Mouse (Mus musculus): ENCODE data around the gene Mbtd1. TPM values are rescaled to one million over a fixed set of nuclear protein-coding genes. Genes with fewer than 3 reads are reported as not detected.

The Mbtd1 gene
- total and polyA plus RNA-seq, 3 experiments = 3.0 to 12.3 (median 10.8) TPM

DNA sequence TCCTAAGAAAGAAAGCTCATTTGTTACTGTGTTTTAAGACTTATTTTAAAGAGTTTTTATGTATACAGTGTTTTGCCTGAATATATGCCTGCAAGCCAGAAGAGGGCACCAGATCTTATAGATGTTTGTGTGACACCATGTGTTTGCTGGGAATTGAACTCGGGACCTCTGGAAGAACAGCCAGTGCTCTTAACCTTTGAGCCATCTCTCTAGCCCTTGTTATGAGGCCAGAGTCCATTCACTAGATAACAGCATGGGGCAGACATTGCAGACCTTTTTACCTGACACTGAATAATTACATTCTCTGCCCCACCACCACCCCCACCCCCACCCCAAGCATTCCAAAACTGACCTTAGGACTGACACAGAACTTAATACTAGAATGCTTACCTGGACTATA lies 64.4 kb downstream of the Mbtd1 start:
- WGBS = 83% methylated on average over 1 of the region's 1 CpGs
- TF ChIP-seq EP300 (IDR thresholded peaks at IDR 0.05; ENCODE audit: insufficient read depth, low read depth, low read length) (no peak), CTCF (IDR thresholded peaks at IDR 0.05) (peak; percentile 23; the same call in 1 of the 2 replicates)
- Histone ChIP-seq H3K4me1 (ENCODE audit: control insufficient read depth, insufficient read depth, low read length) (peaks cover 4% of the 10 kb centered on the region), H3K27me3 (ENCODE audit: control insufficient read depth, insufficient read depth, low read length) (no peaks in the 10 kb centered on the region), H3K36me3 (ENCODE audit: control insufficient read depth, insufficient read depth, low read length) (peaks cover 9% of the 10 kb centered on the region), H3K27ac (no peak overlapping the region), H3K9ac (ENCODE audit: low read depth, low read length) (no peak overlapping the region), H3K79me2 (replicated peaks; ENCODE audit: control insufficient read depth, insufficient read depth, low read length) (no peaks in the 10 kb centered on the region), H3K4me3 (no peak overlapping the region)
- intact Hi-C loops (cut with DNase I) = no loop called here
- no peak for DNase-seq

- WGBS = 73% methylated on average over 5 of the region's 5 CpGs
- intact Hi-C loops (cut with DNase I) = no loop called here
- Histone ChIP-seq H3K4me1 (ENCODE audit: control insufficient read depth, insufficient read depth, low read length) (peaks cover 10% of the 10 kb centered on the region), H3K79me2 (replicated peaks; ENCODE audit: control insufficient read depth, insufficient read depth, low read length) (no peaks in the 10 kb centered on the region), H3K36me3 (ENCODE audit: control insufficient read depth, insufficient read depth, low read length) (peaks cover 9% of the 10 kb centered on the region), H3K27me3 (ENCODE audit: control insufficient read depth, insufficient read depth, low read length) (no peaks in the 10 kb centered on the region), H3K4me3 (no peak overlapping the region), H3K9ac (ENCODE audit: low read depth, low read length) (no peak overlapping the region), H3K27ac (no peak overlapping the region)
- TF ChIP-seq CTCF (IDR thresholded peaks at IDR 0.05) (no peak), EP300 (IDR thresholded peaks at IDR 0.05; ENCODE audit: insufficient read depth, low read depth, low read length) (no peak), POLR2A (IDR thresholded peaks at IDR 0.05; ENCODE audit: insufficient read depth, low read depth, low read length) (no peak)
- DNase-seq = no peak
These were observed 66.7 kb downstream of the Mbtd1 start for GRCm38 (mm10) chr11:93952376-93952775.

DNA sequence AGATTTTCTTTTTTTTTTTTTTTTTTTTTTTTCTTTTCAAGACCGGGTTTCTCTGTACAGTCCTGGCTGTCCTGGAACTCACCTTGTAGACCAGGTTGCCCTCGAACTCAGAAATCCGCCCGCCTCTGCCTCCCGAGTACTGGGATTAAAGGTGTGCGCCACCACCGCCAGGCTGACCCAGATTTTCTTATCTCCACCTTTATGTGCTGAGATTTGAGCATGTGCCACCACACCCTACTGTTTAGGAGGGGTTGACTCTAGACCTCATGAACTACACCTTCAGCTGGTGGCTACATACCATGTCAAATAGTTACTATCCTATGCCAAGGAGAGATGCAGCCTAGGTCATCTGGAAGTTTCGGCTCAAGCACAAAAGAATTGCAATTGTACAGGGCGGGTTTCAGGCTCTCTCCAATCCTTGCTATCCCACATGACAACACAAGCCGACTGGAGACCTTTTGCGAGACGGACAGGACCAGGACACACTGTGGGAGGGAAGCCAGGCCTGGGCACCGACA lies 69.1 kb downstream of the Mbtd1 start:
- H3K4me1 ChIP-seq (ENCODE audit: control insufficient read depth, insufficient read depth, low read length) = peaks cover 10% of the 10 kb centered on the region
- WGBS = 30% methylated on average over 13 of the region's 13 CpGs
- H3K4me3 ChIP-seq = peak overlapping the region; percentile 72
- H3K27me3 ChIP-seq (ENCODE audit: control insufficient read depth, insufficient read depth, low read length) = no peaks in the 10 kb centered on the region
- no peak for DNase-seq
- peak overlapping the region; percentile 81 for H3K27ac ChIP-seq
- intact Hi-C loops (cut with DNase I) = loop anchor here (5.0 kb wide), 2 partner anchors 43 to 67 kb away; partner anchors contain the start of genes Mbtd1, Spag9 and Utp18
- H3K79me2 ChIP-seq (replicated peaks; ENCODE audit: control insufficient read depth, insufficient read depth, low read length) = no peaks in the 10 kb centered on the region
- peaks cover 9% of the 10 kb centered on the region; the same call in 1 of the 2 replicates for H3K36me3 ChIP-seq (ENCODE audit: control insufficient read depth, insufficient read depth, low read length)
- peak overlapping the region; percentile 81 for H3K9ac ChIP-seq (ENCODE audit: low read depth, low read length)
- TF ChIP-seq EP300 (IDR thresholded peaks at IDR 0.05; ENCODE audit: insufficient read depth, low read depth, low read length) (no peak; the same call in 1 of the 2 replicates), POLR2A (IDR thresholded peaks at IDR 0.05; ENCODE audit: insufficient read depth, low read depth, low read length) (no peak), CTCF (IDR thresholded peaks at IDR 0.05) (no peak)

DNA sequence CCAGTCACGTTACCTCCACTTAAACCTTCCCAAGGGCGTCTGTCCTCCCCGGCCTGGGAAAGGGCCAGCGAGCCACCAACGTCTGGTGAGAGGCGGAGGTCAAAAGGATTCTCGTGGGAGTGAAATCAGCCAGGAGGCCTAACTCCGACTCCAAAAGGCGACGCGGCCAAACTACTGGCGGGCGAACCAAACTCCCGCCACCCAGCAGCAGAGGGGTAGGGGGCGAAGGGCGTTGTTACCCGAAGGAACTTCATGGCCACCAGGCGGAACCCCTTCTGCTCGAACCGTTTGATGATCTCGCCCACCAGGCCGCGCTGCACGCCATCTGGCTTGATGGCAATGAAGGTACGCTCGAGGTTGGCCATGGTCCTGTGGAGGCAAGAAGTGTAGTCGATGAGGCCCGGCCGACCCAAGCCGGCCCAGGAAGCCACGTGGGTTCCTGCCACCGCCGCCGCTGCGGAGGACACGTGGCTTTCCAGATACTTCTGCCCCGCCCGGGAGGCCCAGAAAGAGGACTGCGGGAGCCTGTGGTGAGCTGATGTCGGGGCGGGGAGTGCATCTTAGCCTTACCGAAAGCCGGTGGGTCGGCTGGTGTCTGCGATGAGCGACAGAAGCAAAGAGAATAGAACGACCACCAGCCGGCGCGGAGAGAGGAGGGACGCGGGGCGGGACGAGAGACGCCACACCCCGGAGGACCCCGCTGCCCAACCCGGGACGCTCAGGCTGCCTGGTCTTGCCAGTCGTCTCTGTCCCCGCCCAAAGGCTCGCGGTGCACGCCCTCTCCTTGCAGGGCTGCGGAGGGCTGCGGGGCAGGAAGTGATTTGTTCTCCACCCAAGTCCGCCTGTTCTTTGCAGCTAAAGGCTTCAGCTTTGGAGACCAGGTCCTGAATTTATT lies 69.9 kb downstream of the Mbtd1 start:
- H3K27me3 ChIP-seq (ENCODE audit: control insufficient read depth, insufficient read depth, low read length) = no peaks in the 10 kb centered on the region
- under 1% methylated on average over 66 of the region's 67 CpGs for WGBS
- TF ChIP-seq EP300 (IDR thresholded peaks at IDR 0.05; ENCODE audit: insufficient read depth, low read depth, low read length) (0 out of 2 replicates have a peak, but pooled peaks have one; percentile 80), POLR2A (IDR thresholded peaks at IDR 0.05; ENCODE audit: insufficient read depth, low read depth, low read length) (peak; percentile 77), CTCF (IDR thresholded peaks at IDR 0.05) (peak; percentile 37)

GRCm38 (mm10) chr11:93956159-93956558 lies 70.5 kb downstream of the Mbtd1 start, which contains the start of gene Nme2:
Gene Nme2 (minus strand): TSS chr11:93956259.
- Histone ChIP-seq H3K4me1 (ENCODE audit: control insufficient read depth, insufficient read depth, low read length) (peaks cover 10% of the 10 kb centered on the region), H3K27ac (peak within 1 kb of the TSS; percentile 81), H3K27me3 (ENCODE audit: control insufficient read depth, insufficient read depth, low read length) (no peaks in the 10 kb centered on the region), H3K36me3 (ENCODE audit: control insufficient read depth, insufficient read depth, low read length) (peaks cover 4% of the 10 kb centered on the region; the same call in 1 of the 2 replicates), H3K9ac (ENCODE audit: low read depth, low read length) (peak within 1 kb of the TSS; percentile 81), H3K79me2 (replicated peaks; ENCODE audit: control insufficient read depth, insufficient read depth, low read length) (no peaks in the 10 kb centered on the region), H3K4me3 (peak within 1 kb of the TSS; percentile 72)
- DNase-seq = no peak
- 3% methylated on average over 6 of the region's 6 CpGs for WGBS
- intact Hi-C loops (cut with DNase I) = loop anchor here (1.0 to 5.0 kb wide), 3 partner anchors 12 to 69 kb away; partner anchors contain the start of genes Gm20390, Mbtd1, Nme1 and Spag9
- TF ChIP-seq CTCF (IDR thresholded peaks at IDR 0.05) (no peak), EP300 (IDR thresholded peaks at IDR 0.05; ENCODE audit: insufficient read depth, low read depth, low read length) (no peak), POLR2A (IDR thresholded peaks at IDR 0.05; ENCODE audit: insufficient read depth, low read depth, low read length) (no peak)

More for the DNA sequence above, 69.9 kb downstream of the Mbtd1 start:
- Histone ChIP-seq H3K4me3 (peak overlapping the region; percentile 72), H3K4me1 (ENCODE audit: control insufficient read depth, insufficient read depth, low read length) (peaks cover 10% of the 10 kb centered on the region), H3K79me2 (replicated peaks; ENCODE audit: control insufficient read depth, insufficient read depth, low read length) (no peaks in the 10 kb centered on the region), H3K9ac (ENCODE audit: low read depth, low read length) (peak overlapping the region; percentile 81), H3K36me3 (ENCODE audit: control insufficient read depth, insufficient read depth, low read length) (peaks cover 9% of the 10 kb centered on the region; the same call in 1 of the 2 replicates), H3K27ac (peak overlapping the region; percentile 81)
- intact Hi-C loops (cut with DNase I) = loop anchor here (1.0 to 5.0 kb wide), 3 partner anchors 13 to 68 kb away; partner anchors contain the start of genes Gm20390, Mbtd1, Nme1 and Spag9
- peak; percentile 93 to 96 for DNase-seq

Measured in heart, adult 2 months (tissue).